Mouse (Mus musculus) small intestine, adult 2 months (tissue): Measurements from ENCODE around the gene Cblc.

Source experiments
- CTCF ChIP-seq: fragments of 200-500 bp; IDR thresholded peaks from 2 replicates; pipeline ENCODE4 v1.5.1; 2012; ENCODE audit warnings: low read depth, mild to moderate bottlenecking, control low read depth, inconsistent platforms, low read length, moderate library complexity, mixed read lengths; ENCODE audit not compliant: insufficient replicate concordance, insufficient read length; ENCODE audit errors: extremely low read depth
- POLR2A ChIP-seq: fragments of 200-500 bp; IDR thresholded peaks from 2 replicates; pipeline ENCODE4 v1.6.1; 2012; ENCODE audit warnings: low read depth, mild to moderate bottlenecking, control low read depth, inconsistent platforms, low read length, moderate library complexity

DNA sequence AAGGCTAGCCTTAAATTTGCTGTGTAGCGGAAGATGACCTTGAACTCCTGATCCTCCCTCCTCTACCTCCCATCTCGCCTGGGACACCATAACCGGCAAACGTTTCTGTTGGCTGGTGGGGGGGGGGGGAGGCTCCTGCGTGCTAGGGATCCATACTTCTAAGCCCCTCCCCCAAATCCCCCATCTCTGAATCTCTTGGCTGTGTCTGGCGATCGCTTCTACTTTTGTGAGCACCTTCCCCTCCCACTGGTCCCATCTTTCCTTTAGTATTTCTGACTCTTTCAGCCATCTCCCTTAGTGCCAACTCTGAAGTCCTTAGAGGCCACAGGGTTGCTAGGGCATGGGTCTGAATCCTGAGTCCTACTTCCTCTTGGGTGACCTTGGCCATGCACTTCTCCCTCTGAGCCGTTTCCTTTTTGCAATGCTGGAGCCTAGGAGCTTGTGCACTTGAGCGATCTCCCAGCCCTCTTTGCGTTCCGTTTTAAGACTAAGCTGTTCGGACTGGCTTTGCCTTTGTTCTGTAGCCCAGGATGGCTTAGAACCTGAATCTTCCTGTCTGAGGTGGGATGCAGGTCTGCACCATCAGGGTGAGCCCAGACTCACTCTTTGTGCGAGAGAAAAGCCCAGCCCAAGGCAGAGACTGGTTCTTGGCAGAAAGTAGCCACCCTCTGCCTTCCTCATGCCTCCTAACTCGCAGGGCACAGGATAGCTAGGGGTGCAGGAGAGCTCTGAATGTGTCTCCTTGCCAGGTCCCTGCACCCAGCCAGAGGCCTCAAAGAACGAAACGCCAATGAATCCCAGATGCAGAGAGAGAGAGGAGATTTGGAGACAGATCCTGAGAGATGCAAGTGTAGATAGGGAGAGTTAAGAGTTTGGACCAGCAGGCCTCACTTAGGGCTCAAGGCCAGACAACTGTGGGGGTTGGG lies 26.9 kb upstream of the Cblc start:
- TF ChIP-seq POLR2A: no peak
- no peak for TF ChIP-seq CTCF
